Mouse (Mus musculus) kidney, postnatal 10 days (tissue): ENCODE data around the gene Rad23a.

ENCODE experiments used
- DNase-seq: peaks from one replicate; pipeline ENCODE4 v3.0.0; 2021; ENCODE audit warnings: mixed read lengths

The Rad23a gene

DNA sequence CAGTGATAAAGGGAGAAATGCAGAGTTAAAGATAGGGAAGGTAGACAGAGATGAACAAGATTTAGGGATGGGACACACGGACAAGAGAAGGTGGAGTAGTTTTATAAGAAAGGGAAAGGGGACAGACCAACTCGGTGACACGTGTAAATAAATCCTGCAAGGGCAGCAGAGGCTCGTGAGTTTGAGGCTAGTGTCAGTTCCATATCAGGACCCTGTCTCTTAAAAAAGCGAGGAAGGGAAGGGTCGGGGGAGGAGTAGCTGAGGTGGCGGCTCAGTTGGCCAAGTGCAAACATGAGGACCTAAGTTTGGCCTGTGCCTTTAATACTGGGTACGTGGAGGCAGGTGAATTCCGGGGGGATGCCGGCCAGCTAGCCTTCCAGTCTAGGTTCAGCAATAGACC, 29.2 kb downstream of the Rad23a start:
- DNase-seq = no peak

DNA sequence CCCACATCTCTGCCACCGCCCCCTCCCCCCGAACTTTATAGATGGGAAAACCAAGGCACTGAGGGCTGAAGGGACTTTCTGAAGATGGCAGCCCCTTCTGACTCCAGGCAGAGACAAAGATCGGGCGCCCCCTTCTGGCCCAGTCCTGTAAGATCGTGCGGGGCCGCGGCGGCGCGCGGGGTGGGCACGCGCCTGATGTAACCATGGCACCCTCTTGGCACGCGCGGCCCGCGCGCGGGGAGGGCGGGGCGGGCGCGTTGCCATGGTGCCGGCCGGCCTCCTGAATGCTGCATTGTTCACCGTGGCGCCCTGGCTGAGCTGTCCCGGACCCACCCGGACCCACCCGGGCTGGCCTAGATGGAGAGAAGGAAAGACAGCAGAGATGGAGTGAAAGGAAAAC, 29.6 kb downstream of the Rad23a start:
- peak; percentile 95 for DNase-seq

DNA sequence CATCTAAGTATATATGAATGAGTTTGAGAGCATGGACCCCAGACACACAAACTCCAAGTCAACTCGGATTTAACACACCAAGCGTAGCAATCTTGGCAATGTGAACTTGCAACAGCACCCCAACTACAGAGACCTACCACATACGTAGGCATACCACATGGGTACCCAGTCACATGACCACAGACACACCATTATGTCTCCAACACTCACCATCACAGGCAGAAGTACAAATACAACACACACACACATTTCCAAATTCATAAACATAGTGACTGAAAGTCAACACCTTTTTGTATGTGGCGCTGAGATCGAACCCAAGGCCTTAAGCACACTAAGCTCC, 30.6 kb downstream of the Rad23a start:
- no peak for DNase-seq

DNA sequence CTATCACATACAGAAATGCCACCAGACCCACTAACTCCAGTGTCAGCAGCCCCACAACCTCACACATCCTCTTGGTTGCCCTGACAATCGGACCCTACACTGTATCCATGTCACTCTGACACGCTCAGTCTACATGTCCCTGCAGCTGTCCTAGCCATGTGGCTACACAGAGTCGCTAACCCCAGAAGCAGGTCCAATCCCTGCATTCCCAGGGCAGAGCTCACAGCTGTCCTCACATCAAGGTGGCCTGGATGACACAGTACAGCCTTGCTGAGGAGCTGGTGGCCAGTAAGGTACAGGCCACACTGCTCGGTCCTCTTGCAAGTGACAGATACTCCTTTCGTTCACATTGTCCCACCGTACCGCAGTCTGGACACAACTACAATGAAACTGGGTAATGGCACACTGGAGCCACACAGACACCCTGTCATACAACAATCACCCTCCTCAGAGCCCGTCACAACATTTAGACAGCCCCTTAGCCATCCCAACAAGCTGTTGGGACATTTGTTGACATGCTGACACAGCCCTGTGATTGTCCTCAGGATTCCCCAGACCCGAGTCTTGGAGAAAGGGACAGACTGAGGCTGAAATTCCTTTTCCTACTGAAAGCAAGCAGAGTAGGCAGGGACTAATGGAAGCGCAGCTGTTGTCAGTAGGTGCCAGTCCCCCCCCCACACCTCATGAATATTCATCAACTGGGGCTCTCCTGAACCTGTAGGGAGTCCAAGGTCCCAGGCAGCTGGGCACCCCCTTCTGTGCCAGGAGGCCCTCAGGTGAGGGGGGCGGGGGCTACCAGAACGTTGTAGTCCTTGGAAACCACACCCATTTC, 31.1 kb downstream of the Rad23a start:
- no peak for DNase-seq

DNA sequence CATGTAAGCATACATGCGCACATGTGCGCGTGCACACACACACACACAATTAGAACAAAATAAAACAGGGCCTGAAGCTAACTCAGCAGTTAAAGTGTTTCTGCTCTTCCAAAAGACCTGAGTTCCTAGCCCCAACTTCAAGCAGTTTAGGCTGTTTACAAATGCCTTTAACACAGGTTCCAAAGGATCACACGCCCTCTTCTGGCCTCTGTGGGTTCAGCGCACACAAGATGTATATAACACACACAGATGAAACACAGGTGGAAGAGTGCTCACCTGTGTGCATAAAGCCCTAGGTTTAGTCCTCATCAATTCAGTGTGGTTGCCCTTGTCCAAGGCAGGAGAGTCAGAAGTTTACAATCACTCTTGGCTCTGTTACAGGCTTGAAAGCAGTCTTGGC, 34.4 kb downstream of the Rad23a start:
- DNase-seq = no peak

DNA sequence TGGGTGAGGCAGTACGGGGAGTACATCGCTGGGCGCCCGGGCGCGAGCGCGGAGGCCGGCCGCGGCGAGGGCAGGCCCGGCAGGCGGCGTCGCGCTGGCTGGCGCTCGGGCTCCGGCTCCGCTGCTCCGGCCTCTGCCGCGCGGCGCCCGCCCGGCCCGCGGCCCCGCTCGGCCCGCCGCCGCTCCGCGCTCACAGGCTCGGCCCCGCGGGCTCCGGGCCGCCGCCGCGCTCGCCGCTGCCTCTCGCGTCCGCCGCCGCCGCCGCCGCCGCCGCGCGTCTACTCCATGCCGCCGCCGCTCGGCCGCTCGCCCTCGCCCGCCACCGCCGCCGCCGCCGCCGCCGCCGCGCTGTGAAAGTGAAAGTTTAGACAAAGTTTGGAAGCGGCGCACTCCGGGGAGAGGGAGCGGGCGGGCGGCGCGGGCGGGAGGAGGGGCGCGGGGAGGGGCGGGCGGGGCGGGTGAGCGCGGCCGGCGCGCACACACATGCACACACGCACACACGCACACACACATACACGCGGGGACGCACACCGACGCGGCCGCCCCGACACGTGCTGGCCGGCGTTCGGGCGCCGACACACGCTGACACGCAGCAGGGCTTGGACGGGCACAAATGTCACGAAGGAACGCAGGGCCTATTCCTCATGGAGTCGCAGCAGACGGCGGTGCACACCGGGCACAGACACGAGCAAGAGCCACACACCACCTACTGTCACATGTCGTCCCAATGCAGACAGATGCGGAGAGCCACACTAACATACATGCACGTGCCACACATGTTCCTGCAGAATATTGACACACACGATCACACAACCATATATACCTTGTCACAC, 40.2 kb downstream of the Rad23a start, which contains the start of gene Nfix:
Gene Nfix, minus strand, starts transcription at position 346 of the 833 bp plus-strand sequence.
- peak; percentile 84 for DNase-seq

DNA sequence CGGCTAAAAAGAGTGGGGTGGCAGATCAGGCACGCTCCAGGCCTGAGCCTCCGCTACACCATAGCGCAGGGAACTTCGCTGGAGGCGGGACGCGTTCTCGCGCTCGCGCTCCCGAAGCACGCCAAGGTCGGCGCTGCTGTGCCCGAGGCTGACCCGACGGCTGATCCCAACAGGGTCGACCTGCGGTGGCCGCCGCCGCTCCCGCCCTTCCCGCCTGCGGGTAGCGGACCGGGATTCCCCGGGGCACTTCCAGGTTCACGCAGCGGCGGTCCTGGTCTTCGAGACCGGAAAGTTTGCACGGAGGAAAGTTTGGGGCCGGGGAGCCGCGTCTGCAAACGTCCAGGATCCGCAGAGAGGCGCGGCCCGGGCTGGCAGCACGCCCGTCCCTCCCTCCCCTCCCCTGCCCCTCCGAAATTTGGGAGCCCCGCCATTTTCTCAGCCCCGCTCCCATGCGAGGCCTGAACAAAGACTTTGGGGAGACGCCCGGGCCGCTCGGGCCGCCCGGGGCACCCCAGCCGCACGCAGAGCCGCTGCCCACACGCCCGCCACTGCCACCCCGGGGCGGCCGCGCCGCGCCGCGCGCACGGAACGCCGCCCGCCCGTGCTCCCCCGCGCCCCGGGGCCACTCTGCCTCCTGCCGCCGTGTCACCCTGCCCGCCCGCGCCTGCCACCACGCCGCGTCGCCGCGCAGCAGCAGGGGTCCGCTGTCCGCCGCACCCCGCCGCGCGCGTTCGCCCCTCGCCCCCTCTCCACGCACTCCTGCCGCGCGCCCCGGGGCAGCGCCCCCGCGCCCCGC, 41.1 kb downstream of the Rad23a start:
- DNase-seq = peak; percentile 77

DNA sequence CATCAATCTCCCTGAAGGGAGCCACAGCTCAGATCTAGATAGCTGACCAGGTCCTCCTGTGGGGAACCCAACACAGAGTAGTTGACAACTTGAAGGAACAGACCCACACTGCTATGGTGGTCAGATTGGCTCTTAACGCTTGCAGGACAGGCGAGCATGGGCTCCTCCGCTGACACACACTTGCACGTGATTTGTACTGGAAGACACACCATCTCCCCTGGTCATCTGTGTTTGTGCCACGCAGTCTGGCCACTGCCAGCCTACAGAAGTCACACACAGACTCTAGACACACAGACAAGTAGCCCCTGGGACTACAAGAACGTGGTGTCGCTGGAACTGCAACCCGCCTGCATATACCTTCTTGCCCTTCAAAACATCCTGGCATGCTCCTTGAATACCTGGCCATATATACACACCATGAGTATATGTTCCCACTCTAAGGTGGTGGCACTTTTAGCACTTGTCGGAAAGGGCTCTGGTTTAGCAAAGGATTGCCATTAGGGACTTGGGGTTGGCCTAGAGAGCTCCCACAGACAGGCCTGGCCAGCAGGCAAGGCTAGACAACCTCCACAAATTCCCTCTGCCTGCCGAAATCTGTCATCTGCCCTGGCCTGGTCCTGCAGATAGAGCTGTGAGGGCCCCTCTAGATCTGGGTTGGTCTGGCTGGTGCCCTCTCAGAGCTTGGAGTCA, 41.9 kb downstream of the Rad23a start:
- DNase-seq = no peak

DNA sequence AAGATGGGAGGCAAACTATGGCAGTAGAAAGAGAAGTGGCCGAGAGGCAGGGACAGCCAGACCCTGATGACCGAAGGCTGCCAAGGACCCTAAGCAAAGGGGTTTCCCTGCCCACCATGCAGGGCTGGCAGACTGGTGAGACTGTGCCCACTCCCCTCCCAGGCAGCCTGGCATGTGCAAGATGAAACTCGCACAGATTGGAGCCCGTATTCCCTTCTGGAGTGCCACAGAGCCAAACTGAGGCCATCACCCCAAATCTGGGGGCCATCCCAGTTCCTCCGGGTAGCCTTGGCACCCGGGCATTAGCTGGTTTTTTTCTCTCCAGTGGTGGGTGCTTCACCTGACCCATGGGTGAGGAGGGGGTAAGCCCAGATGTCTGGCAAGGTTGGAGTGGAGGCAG, 42.5 kb downstream of the Rad23a start:
- no peak for DNase-seq

DNA sequence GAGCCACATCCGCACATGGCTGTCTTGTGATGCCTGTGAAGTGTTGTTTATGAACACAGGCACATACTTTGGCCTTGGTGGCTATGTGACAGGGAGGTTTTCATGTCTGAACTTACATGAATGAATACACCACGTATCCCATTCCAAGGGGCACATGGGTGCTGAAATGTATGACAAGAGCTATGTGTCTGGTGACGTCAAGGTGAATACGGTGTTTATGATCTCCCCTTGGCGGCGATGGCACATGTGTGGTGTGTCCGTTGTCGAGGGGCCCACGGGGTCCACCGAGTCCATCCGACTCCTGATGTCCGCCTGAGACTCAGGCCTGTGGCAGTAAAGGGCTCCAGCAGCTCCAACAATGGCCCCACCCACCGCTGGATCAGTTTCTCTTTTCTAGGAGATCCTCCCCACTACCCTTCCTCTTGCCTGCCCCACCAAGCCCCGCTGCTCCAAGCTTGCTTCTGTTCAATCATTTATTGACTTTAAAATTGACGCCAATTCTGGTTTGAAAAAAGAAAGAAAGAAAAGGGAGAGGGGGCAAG, 43.1 kb downstream of the Rad23a start:
- DNase-seq = peak; percentile 25

DNA sequence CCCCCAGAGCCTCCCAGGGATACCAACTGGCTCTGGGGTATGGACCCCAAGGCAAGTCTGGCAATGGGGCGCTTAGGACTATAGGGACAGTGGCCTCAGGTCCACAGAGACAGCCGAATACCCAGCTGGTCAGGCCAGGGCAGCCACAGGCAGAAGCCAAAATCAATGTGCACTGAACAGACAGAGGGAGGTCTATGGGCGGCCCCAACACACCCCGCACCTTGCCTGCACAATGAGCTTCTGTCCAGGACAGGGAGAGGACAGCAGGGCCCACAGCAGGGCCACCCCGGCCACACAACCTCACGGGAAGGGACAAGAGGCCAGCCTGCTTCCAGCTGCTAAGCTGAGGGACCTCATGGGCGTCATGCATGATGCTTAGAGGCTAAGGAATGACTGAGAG, 46.0 kb downstream of the Rad23a start:
- peak; percentile 49 for DNase-seq

DNA sequence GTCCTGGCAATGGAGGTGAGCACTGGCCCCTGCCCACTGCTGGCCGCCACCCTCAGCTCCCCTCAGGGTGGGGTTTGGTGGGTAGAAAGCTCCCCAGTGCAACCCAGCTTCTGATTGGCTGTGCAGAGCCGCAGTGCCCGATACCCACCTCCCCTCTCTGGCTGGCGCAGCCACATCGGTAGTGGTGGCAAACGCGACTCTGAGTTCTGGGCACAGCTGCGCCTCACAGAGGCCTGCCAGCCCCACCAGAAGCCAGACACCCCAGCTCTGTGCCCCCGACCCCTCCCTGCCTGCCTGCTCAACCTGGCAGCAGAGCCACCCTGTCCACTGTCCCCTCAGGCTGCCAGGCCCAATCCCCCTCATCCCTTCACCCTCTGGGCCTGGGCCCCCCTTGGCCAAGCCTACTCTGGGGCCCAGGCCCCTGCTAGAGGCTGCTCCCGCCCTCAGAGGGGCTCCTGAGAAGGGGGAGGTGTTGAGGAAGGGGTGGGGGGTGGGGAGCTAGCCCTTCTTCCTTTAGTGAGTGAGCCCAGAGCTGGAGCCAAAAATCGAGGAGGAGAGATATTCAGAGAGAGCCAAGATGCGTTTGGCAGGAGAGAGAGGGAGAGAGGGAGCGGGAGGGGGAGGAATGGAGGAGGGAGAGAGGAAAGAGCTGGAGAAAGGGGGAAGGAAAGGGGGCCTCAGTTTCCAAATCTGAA, 46.5 kb downstream of the Rad23a start:
- peak; percentile 66 for DNase-seq

DNA sequence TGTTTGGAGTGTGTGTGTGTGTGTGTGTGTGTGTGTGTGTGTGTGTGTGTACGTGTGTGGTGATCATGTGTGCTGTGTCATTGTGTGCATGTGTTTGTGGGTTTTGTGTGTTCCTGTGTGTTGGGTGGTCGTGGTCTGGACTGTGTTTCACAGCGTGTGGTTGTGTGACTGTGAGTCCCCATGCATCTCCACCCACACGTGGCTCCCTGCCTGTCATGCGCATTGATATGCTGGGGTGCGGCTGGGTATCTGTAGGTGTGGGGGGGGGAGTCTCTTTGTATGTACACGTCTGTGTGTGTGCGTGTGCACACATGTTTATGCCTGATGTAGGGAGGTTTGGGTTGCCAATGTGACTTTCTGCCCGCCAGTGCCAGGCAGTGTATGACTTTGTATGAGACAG, 47.3 kb downstream of the Rad23a start:
- no peak for DNase-seq

DNA sequence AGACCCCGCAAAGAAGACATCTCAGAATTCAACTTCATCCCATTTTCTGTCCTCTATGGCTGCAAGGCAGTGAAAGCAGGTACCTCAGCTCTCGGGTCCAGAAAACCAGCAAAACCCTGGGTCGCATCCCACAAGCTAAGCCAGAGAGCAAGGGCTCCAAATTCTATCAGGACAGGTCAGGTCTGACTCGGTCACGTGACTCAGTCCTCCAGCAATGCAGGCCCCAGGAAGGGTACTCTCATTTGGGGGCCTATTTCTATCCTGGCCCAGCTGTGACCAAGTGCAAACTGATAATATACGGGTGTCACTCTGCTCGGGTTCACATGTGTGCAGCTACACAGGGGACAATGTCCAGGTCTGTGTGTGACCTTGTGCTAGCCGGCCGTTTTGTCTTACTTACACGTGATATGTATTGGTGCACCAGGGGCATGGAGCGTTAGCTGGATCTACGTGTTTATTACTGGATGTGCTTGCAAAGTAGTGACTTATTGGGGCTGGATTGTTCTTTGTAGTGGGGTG, 48.0 kb downstream of the Rad23a start:
- DNase-seq = no peak

DNA sequence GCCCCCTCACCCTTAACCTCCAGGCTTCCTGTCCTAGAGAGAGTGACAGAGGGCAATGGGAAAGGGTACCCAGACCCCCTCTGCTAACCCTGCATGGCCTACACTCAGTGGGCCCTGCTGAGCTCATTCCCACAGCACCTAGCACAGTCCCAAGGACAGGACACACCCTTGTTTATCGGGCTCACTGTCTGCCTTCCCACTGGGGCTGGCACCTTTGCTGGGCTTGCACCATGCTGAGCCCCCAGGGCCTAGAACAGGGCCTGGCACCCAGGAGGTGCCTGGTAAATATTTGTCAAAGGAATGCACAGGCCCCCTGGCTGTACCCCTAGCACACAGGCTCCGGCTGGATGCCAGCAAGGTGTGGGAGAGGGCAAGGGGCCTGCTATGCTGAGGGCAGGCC, 49.9 kb downstream of the Rad23a start:
- DNase-seq = no peak

DNA sequence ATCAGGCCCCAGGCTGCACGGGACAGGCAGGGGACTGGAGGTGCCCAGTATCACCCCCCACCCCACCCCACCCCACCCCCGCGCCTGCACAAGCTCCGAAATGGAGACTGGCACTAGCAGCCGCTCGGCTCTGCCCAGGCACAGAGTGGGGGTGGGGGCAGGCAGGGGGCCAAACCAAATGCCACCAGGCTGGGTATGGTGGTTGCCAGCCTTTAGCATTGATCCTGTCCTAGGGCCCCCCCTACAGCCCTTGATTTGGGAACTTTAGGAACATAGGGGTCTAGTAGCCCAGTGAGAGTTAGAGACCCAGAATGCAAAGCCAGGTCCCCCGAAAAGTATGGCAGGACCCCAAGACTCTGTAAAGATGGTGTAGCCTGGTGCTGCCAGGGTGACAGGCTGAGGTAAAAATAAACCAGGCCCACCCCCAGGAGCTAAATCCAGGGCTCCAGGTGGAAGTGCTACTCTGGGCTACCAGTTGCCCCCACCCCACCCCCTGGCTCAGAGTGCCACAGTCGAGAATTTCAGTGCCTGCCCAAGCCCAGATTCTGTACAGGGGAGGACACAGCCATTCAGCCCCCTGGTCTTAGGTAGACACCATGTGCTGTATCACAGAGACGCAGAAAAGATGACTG, 50.5 kb downstream of the Rad23a start:
- DNase-seq = no peak

DNA sequence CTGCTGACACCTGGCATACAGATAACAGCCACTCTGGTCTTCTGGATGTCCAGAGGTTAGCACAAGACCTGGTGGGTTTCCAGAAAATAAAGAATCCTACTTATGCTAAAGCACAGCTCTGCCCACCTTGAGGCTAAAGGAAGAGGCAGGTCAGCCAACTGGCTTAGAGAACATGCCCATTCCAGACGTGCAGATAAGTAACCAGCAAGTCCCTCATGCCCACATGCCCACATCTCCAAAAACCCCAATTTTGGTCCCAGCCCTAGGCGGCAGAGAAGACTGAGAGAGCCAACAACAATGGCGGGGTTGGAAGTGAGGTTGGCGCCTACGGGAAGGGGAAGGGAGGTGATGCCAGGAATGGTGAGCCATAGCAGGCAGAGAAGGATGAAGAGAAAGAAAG, 51.1 kb downstream of the Rad23a start:
- no peak for DNase-seq

DNA sequence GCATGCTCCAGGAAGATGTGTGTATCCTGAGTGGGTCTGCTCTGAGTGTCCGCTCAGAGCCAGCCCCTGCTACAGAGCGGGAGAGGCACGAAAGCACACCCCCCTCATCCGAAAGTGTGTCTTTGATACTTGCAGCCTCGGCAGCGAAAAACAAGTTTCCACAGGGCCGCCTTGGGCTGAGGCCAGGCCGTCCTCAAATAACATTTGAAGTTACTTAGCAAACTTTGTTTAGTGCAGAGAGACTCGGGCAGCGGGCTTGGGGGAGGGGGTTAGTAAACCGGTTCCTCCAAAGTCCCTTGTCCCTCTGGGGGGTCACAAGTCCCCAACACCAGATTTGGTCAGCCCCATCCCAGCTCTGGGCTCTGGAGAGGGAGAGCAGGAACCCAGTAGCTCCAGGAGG, 51.6 kb downstream of the Rad23a start:
- peak; percentile 88 for DNase-seq

DNA sequence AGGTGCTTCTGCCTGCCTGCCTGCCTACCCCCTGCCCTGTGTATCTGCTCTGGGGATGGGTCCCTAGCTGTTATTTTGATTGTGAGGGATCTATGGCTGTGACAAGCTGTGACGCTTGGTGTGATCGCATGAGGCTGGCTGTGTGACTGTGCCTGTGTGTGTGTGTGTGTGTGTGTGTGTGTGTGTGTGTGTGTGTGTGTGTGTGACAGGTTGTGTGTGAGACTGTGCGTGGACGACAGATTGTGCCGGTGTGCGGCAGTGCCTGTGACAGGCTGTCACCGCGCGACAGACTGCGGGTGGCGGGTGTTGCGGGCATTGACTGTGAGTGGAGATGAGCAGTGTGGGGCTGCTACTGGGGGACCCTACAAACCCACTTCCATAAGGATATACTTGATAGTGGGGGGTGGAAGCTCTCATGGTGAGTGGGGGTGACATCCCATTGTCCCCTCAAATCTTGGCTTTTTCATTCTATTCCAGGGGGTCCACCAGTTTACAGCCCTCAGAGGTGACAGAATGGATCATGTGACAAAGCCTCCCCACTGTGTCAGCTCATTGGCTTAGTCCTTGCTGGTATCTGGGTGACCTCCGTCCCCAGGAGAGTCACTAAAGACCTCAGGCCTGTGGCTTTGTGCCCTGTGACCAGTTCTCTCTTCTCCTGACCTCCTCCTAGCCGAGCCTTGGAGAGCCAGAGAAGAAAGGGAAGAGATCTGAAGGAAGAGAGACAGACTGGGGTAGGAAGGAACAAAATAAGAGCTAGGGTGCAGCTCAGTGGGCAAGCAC, 52.8 kb downstream of the Rad23a start:
- no peak for DNase-seq

DNA sequence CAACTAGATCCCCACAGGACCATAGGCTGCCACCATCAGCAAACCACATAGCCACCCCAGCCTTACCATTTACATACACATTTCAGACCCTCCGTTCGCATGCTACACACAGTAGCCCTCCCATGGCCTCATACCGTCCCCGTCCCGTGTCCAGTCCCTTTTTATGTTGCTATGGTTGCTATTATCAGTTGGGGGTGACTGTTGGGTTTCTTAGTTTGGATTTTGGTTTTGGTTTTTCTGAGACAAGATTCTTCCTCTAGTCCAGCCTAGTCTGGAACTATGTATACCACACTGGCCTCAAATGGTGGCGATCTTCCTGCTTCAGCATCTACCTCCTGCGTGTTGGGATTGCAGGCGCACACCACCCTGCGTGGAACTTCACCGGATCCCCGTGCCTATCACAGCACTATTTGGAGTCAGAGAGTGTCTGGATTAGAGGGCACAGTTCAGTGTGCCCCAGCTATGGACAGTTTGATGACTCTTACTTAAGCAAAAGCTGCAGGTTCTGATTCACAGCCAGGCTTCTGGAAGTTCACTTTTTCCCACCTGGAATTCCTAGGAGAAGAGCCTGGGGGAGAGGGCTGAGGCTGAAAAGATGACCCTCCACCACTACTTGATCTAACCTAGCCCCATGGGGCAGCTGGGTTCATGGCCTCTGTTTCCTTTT, 53.5 kb downstream of the Rad23a start:
- DNase-seq = no peak
